Mouse (Mus musculus) CH12.LX (cell line): ENCODE measurements around the gene Papola.

Source experiments
- EP300 ChIP-seq: IDR thresholded peaks from 2 replicates; pipeline ENCODE4 v1.6.1; 2011; ENCODE audit warnings: low read length, improper control_type of control experiment
- HCFC1 ChIP-seq: IDR thresholded peaks from 2 replicates; pipeline ENCODE4 v1.6.1; 2012; ENCODE audit warnings: low read depth, mild to moderate bottlenecking, inconsistent platforms, low read length, improper control_type of control experiment

- TF ChIP-seq HCFC1 (no peak), EP300 (no peak)
Measured at GRCm38 (mm10) chr12:105852798-105853197, 68.3 kb downstream of the Papola start.
